Mouse (Mus musculus): ENCODE results near the gene Olfm2. TPM values are rescaled to one million over a fixed set of nuclear protein-coding genes. Genes with fewer than 3 reads are reported as not detected.
"Not testable (repeated sequence)": the region's sequence is repeated elsewhere in the genome, so short reads cannot be mapped to it uniquely, and the experiment has no call there.

Gene Olfm2
- polyA plus RNA-seq, 1 experiment from 2014 or later: 0.25 TPM

DNA sequence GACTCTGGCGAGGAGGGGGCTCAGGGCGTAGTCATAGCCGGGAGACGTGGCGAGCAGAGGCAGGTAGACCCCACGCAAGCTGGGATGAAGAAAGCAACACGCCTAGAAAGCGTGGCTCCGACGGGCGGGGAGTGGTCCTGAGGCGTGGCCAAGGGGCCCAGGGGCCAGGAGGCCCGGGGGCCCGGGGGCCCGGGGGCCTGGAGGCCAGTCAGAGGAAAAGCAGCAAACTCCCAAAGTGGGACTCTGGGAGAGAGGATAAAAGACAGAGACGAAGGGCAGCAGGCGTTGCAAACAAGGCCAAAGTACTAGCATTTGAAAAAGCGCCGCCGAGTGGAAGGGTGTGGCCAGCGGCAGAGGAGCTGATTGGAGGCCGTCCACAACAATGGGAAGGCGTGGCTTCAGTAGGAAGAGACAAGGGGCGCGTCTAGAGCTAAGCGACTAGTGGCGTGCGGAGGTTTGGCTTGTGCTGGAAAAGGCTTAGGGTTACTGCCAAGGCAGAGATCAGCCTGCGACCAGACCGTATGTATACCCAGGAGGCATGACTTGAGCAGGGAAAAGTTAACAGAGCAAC is 103.2 kb downstream of the Olfm2 start:
- Histone ChIP-seq H3K27me3 (ENCODE audit: control insufficient read depth, insufficient read depth, low read depth, low read length) (no peaks in the 10 kb centered on the region), H3K4me3 (ENCODE audit: low read depth, low read length) (peak overlapping the region; percentile 71), H3K4me2 (ENCODE audit: low read depth, low read length) (peak overlapping the region; percentile 99), H3K4me1 (ENCODE audit: control insufficient read depth, low read depth, low read length) (peaks cover 33% of the 10 kb centered on the region), H3K9ac (ENCODE audit: low read depth, low read length) (peak overlapping the region; percentile 92), H3K36me3 (ENCODE audit: control insufficient read depth, insufficient read depth) (peaks cover 5% of the 10 kb centered on the region), H3K9me3 (replicated peaks; ENCODE audit: control insufficient read depth, low read length) (no peaks in the 10 kb centered on the region), H3K27ac (ENCODE audit: low read length) (peak overlapping the region; percentile 83)
- WGBS (ENCODE audit: insufficient replicate concordance): under 1% methylated on average over 30 of the region's 30 CpGs
- peak; percentile 72 for ATAC-seq (ENCODE audit: low read depth)

DNA sequence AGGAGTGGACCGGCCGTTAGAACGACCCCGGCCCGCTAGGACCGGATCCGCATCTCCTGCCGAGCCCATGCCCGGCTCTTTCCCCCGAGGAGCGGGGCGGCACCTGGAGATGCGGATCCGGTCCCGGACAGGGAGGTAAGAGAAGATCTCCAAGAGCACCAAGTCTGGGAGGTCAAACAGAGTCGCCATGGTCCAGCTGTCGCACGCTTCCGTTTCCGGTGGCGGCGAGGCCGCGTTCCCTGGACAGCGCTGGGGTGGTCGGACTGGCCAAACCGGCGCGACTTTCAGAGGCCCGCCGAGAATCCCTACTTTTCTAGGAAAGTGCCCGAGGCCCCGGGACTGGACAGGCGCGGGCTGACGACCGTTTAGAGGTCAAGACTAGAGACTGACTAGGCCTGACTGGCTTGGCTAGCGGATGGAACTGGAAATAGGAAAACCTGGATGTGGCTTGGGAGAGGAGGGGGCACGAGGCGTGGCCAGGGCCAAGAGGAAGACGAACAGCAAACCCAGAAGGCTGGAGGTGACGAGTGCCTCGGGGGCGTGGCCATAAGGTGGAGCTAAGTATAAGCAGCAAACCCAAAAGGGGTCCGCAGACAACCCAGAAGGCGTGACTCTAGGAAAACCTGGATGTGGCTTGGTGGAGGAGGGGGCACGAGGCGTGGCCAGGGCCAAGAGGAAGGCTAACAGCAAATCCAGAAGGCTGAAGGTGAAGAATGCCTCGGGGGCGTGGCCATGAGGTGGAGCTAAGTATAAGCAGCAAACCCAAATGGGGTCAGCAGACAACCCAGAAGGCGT is 103.9 kb downstream of the Olfm2 start, which contains the start of gene Ubl5:
Gene Ubl5, plus strand, starts transcription at position 778 of the 795 bp plus-strand sequence.
- Histone ChIP-seq H3K4me2 (ENCODE audit: low read depth, low read length) (peak within 1 kb of the TSS; percentile 99), H3K27ac (ENCODE audit: low read length) (peak within 1 kb of the TSS; percentile 83), H3K9me3 (replicated peaks; ENCODE audit: control insufficient read depth, low read length) (no peaks in the 10 kb centered on the region), H3K9ac (ENCODE audit: low read depth, low read length) (peak within 1 kb of the TSS; percentile 92), H3K4me3 (ENCODE audit: low read depth, low read length) (peak within 1 kb of the TSS; percentile 71), H3K36me3 (ENCODE audit: control insufficient read depth, insufficient read depth) (peaks cover 7% of the 10 kb centered on the region), H3K4me1 (ENCODE audit: control insufficient read depth, low read depth, low read length) (peaks cover 33% of the 10 kb centered on the region), H3K27me3 (ENCODE audit: control insufficient read depth, insufficient read depth, low read depth, low read length) (no peaks in the 10 kb centered on the region)
- WGBS (ENCODE audit: insufficient replicate concordance): 1% methylated on average over 51 of the region's 51 CpGs
- ATAC-seq (ENCODE audit: low read depth): peak; percentile 77

DNA sequence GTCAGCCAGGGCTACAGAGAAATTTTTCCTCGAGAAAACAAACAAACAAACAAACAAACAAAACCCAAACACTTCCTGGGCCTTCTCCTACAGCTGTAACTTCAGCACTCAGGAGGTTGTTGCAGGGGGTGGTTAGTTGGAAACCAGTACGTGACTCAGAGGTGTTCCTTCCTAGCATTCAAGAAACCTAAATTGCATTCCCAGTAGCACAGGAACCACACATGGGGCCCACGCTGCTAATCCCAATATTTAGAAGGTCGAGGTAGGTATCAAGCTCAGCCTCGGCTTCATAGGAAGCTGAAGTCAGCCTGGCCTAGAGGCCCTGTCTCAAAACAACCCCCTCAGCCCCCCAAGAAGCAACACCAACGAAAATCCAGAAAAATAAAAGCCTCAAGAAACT is 104.6 kb downstream of the Olfm2 start:
- Histone ChIP-seq H3K4me3 (ENCODE audit: low read depth, low read length) (peak overlapping the region; percentile 71), H3K27me3 (ENCODE audit: control insufficient read depth, insufficient read depth, low read depth, low read length) (no peaks in the 10 kb centered on the region), H3K9ac (ENCODE audit: low read depth, low read length) (peak overlapping the region; percentile 92), H3K36me3 (ENCODE audit: control insufficient read depth, insufficient read depth) (peaks cover 7% of the 10 kb centered on the region), H3K4me2 (ENCODE audit: low read depth, low read length) (peak overlapping the region; percentile 99), H3K4me1 (ENCODE audit: control insufficient read depth, low read depth, low read length) (peaks cover 33% of the 10 kb centered on the region), H3K27ac (ENCODE audit: low read length) (no peak overlapping the region), H3K9me3 (replicated peaks; ENCODE audit: control insufficient read depth, low read length) (no peaks in the 10 kb centered on the region)
- WGBS (ENCODE audit: insufficient replicate concordance): 22% methylated on average over 6 of the region's 6 CpGs
- ATAC-seq (ENCODE audit: low read depth): no peak

DNA sequence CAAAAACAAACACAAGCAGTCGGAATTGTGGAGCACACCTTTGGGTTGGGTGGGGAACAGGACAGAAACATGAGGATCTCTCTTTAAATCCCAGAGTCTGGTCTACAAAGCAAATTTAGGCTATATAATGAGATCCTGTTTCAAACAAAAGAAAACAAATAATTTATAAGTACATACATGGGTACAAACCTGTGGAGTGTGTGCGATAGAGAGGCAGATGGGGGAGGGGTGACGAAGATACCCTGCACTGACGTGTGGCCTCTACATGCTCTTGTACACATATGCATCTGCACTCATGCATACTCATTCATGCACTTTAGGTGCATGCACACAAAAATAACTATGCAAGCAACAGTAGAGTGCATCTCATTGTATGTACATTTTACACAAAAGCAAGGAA is 106.7 kb downstream of the Olfm2 start:
- Histone ChIP-seq H3K4me1 (ENCODE audit: control insufficient read depth, low read depth, low read length) (peaks cover 27% of the 10 kb centered on the region), H3K36me3 (ENCODE audit: control insufficient read depth, insufficient read depth) (peaks cover 7% of the 10 kb centered on the region), H3K27ac (ENCODE audit: low read length) (no peak overlapping the region), H3K27me3 (ENCODE audit: control insufficient read depth, insufficient read depth, low read depth, low read length) (no peaks in the 10 kb centered on the region), H3K9me3 (replicated peaks; ENCODE audit: control insufficient read depth, low read length) (no peaks in the 10 kb centered on the region), H3K9ac (ENCODE audit: low read depth, low read length) (no peak overlapping the region), H3K4me3 (ENCODE audit: low read depth, low read length) (no peak overlapping the region), H3K4me2 (ENCODE audit: low read depth, low read length) (no peak overlapping the region)
- WGBS (ENCODE audit: insufficient replicate concordance): 74% methylated on average over 4 of the region's 4 CpGs
- no peak for ATAC-seq (ENCODE audit: low read depth)

DNA sequence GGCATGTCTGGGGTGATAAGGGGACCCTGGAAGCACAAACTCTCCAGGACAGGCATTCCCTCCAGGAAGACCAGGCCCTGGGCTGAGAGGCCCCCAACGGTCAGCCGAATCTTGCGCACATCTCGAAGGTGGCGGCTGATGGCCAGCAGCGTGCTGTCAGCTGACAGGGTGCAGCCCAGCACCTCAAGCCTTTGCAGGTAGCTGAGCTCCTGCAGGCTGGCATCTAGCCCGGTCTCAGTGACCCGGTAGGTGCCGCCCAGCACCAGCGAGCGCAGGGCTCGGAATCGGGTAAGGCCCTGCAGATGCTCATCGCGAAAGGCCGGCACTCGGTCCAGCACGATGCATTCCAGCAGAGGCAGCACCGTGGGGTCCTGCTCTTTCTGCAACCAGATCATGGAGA is 107.6 kb downstream of the Olfm2 start:
- 87% methylated on average over 19 of the region's 19 CpGs for WGBS (ENCODE audit: insufficient replicate concordance)

DNA sequence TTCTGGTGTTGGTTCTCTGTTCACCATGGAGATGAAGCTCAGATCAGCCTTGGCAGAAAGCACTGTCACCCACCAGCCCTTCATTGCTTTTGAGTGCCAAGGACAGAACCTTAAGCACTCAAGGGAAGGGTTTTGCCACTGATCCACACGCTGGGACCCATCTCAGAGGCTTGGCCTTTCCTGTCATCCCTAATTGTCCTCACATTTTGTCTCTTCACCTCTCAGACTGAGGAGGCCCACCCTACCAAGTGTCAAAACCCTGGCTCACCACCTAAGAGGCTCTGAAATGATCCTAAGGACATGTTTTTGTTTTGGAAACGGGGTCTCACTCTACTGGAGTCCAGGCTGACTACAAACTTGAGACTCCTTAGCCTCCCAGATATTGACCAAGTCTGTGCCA is 109.4 kb downstream of the Olfm2 start:
- Histone ChIP-seq H3K4me1 (ENCODE audit: control insufficient read depth, low read depth, low read length) (peaks cover 7% of the 10 kb centered on the region), H3K4me3 (ENCODE audit: low read depth, low read length) (no peak overlapping the region), H3K9me3 (replicated peaks; ENCODE audit: control insufficient read depth, low read length) (no peaks in the 10 kb centered on the region), H3K4me2 (ENCODE audit: low read depth, low read length) (no peak overlapping the region), H3K9ac (ENCODE audit: low read depth, low read length) (no peak overlapping the region), H3K36me3 (ENCODE audit: control insufficient read depth, insufficient read depth) (peaks cover 7% of the 10 kb centered on the region), H3K27me3 (ENCODE audit: control insufficient read depth, insufficient read depth, low read depth, low read length) (no peaks in the 10 kb centered on the region), H3K27ac (ENCODE audit: low read length) (no peak overlapping the region)
- WGBS (ENCODE audit: insufficient replicate concordance): 63% methylated on average over 2 of the region's 2 CpGs
- ATAC-seq (ENCODE audit: low read depth): no peak

More for the DNA sequence above, 107.6 kb downstream of the Olfm2 start:
- H3K4me1 ChIP-seq (ENCODE audit: control insufficient read depth, low read depth, low read length): peaks cover 23% of the 10 kb centered on the region
- no peak overlapping the region for H3K27ac ChIP-seq (ENCODE audit: low read length)
- H3K27me3 ChIP-seq (ENCODE audit: control insufficient read depth, insufficient read depth, low read depth, low read length): no peaks in the 10 kb centered on the region
- no peaks in the 10 kb centered on the region for H3K9me3 ChIP-seq (replicated peaks; ENCODE audit: control insufficient read depth, low read length)
- H3K4me3 ChIP-seq (ENCODE audit: low read depth, low read length): no peak overlapping the region
- no peak for ATAC-seq (ENCODE audit: low read depth)
- no peak overlapping the region for H3K4me2 ChIP-seq (ENCODE audit: low read depth, low read length)
- peaks cover 7% of the 10 kb centered on the region for H3K36me3 ChIP-seq (ENCODE audit: control insufficient read depth, insufficient read depth)
- no peak overlapping the region for H3K9ac ChIP-seq (ENCODE audit: low read depth, low read length)

DNA sequence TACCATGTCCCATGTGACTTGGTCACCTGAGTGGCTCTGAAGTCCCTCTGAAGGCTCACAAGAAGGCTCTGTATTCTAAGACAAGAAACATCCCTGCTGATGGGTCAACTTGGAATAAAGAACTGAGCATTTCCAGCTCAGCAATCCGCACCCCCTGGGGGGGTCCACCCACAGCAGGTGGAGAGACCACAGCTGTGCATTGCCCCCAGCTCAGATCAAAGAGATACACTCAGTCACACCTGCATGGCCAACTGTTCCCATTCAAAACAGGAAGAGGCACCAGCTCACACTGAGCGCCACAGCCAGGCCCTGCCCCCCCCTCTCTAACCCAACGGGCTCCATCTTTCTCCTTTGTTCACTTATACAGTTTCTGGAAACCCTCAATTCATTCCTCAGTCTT is 109.9 kb downstream of the Olfm2 start:
- H3K4me3 ChIP-seq (ENCODE audit: low read depth, low read length): no peak overlapping the region
- peak; percentile 27; the same call in 1 of the 2 replicates for ATAC-seq (ENCODE audit: low read depth)
- WGBS (ENCODE audit: insufficient replicate concordance): 59% methylated on average over 3 of the region's 3 CpGs

DNA sequence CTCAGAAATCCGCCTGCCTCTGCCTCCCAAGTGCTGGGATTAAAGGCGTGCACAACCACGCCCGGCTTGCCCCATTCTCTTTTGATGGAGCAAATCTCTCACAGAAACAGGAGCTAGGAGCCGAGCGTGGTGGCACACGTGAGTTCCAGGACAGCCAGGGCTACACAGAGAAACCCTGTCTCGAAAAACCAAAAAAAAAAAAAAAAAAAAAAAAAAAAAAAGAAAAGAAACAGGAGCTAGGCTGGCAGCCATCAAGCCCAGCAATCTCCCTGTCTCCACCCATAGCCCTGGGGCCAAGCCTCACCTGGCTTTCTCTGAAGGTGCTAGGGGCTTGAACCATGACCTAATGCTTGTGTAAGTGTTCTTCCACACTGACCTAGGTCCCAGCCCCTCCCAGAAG is 110.5 kb downstream of the Olfm2 start:
- not testable (repeated sequence) for H3K36me3 ChIP-seq (ENCODE audit: control insufficient read depth, insufficient read depth); H3K27me3 ChIP-seq (ENCODE audit: control insufficient read depth, insufficient read depth, low read depth, low read length); H3K9ac ChIP-seq (ENCODE audit: low read depth, low read length); H3K9me3 ChIP-seq (replicated peaks; ENCODE audit: control insufficient read depth, low read length); H3K27ac ChIP-seq (ENCODE audit: low read length); H3K4me2 ChIP-seq (ENCODE audit: low read depth, low read length); ATAC-seq (ENCODE audit: low read depth); H3K4me1 ChIP-seq (ENCODE audit: control insufficient read depth, low read depth, low read length); H3K4me3 ChIP-seq (ENCODE audit: low read depth, low read length)
- WGBS (ENCODE audit: insufficient replicate concordance): 76% methylated on average over 8 of the region's 8 CpGs

More for the DNA sequence above, 109.9 kb downstream of the Olfm2 start:
- H3K9ac ChIP-seq (ENCODE audit: low read depth, low read length): no peak overlapping the region
- H3K27me3 ChIP-seq (ENCODE audit: control insufficient read depth, insufficient read depth, low read depth, low read length): no peaks in the 10 kb centered on the region
- peaks cover 7% of the 10 kb centered on the region for H3K36me3 ChIP-seq (ENCODE audit: control insufficient read depth, insufficient read depth)
- H3K9me3 ChIP-seq (replicated peaks; ENCODE audit: control insufficient read depth, low read length): no peaks in the 10 kb centered on the region
- no peak overlapping the region for H3K4me2 ChIP-seq (ENCODE audit: low read depth, low read length)
- peaks cover 2% of the 10 kb centered on the region for H3K4me1 ChIP-seq (ENCODE audit: control insufficient read depth, low read depth, low read length)
- H3K27ac ChIP-seq (ENCODE audit: low read length): no peak overlapping the region

DNA sequence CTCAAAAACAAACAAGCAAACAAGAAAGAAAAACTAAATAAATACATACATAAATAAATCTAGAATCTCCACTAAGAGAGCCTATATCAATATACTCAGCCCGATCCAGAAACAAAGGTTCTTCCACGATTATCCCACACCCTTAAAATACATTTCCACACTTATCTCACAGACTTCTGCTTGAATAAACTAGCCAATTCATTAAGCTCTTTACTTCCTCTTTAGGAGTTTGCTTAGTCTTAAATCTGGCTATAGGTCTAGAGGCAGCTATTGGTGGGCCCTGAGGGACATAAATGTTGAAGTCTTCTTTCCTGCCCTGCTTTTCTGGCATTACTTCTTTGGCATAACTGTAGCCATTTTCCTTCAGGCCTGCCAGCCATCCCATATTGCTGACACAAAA is 114.8 kb downstream of the Olfm2 start:
- Histone ChIP-seq H3K4me2 (ENCODE audit: low read depth, low read length) (no peak overlapping the region), H3K36me3 (ENCODE audit: control insufficient read depth, insufficient read depth) (no peaks in the 10 kb centered on the region), H3K27me3 (ENCODE audit: control insufficient read depth, insufficient read depth, low read depth, low read length) (no peaks in the 10 kb centered on the region), H3K4me3 (ENCODE audit: low read depth, low read length) (no peak overlapping the region), H3K9me3 (replicated peaks; ENCODE audit: control insufficient read depth, low read length) (no peaks in the 10 kb centered on the region), H3K27ac (ENCODE audit: low read length) (no peak overlapping the region), H3K9ac (ENCODE audit: low read depth, low read length) (no peak overlapping the region), H3K4me1 (ENCODE audit: control insufficient read depth, low read depth, low read length) (no peaks in the 10 kb centered on the region)
- 80% methylated on average over 2 of the region's 2 CpGs for WGBS (ENCODE audit: insufficient replicate concordance)
- no peak for ATAC-seq (ENCODE audit: low read depth)

Measured in liver, embryonic 16.5 days (tissue).